Mouse (Mus musculus) myocyte (in vitro differentiated cells): Measurements from ENCODE around the gene Olfr1313.

ENCODE experiments used
- E2F4 ChIP-seq: IDR thresholded peaks from one replicate; pipeline ENCODE4 v1.6.1; 2011; ENCODE audit warnings: mild to moderate bottlenecking, control low read depth, moderate library complexity; ENCODE audit not compliant: insufficient read depth
- MAX ChIP-seq: IDR thresholded peaks from one replicate; pipeline ENCODE4 v1.6.1; 2011; ENCODE audit warnings: low read depth, mild to moderate bottlenecking, control low read depth
- MYOD1 ChIP-seq, 3 experiments: IDR thresholded peaks; one replicate each; pipeline ENCODE4 v1.6.1; 2011; ENCODE audit warnings: control low read depth in 2 of 3, low read depth in 2 of 3, mild to moderate bottlenecking in 2 of 3, moderate library complexity in 1 of 3; ENCODE audit not compliant: insufficient read length in 2 of 3, control insufficient read depth in 1 of 3
- POLR2A ChIP-seq: IDR thresholded peaks from one replicate; pipeline ENCODE4 v1.6.1; 2011; ENCODE audit warnings: low read depth, mild to moderate bottlenecking, control low read depth, moderate library complexity; ENCODE audit not compliant: insufficient read length
- POLR2AphosphoS2 ChIP-seq: IDR thresholded peaks from one replicate; pipeline ENCODE4 v1.6.1; 2011; ENCODE audit warnings: low read depth, control low read depth; ENCODE audit not compliant: insufficient read length
- REST ChIP-seq: IDR thresholded peaks from one replicate; pipeline ENCODE4 v1.6.1; 2011; ENCODE audit warnings: mild to moderate bottlenecking, control low read depth, moderate library complexity; ENCODE audit not compliant: insufficient read depth, insufficient read length
- TCF12 ChIP-seq: IDR thresholded peaks from one replicate; pipeline ENCODE4 v1.6.1; 2011; ENCODE audit warnings: mild to moderate bottlenecking, control low read depth; ENCODE audit not compliant: poor library complexity, insufficient read depth, severe bottlenecking
- TCF3 ChIP-seq: IDR thresholded peaks from one replicate; pipeline ENCODE4 v1.6.1; 2011; ENCODE audit warnings: low read depth, control low read depth; ENCODE audit not compliant: insufficient read length
- USF1 ChIP-seq: IDR thresholded peaks from one replicate; pipeline ENCODE4 v1.6.1; 2011; ENCODE audit warnings: low read depth, mild to moderate bottlenecking, control low read depth, moderate library complexity

DNA sequence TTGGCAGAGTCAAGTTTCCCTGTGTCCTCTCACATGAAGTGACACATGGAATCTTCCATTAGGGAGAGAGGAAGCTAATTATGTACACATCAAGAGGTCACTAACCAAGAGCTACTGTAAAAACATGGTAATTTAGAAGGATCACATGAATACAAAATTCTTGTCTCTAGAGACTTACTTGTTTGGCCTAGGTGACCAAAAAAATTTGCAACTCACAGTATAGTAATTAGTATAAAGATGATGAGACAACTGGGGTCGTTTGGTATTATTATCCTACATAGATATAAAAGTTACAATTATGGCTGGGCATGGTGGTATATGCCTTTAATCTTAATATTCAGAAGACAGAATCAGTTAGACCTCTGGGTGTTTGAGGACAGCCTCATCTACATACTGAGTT lies 27.5 kb downstream of the Olfr1313 start, which contains the start of gene Olfr1312:
- TF ChIP-seq POLR2A (no peak), E2F4 (no peak), MYOD1 (IDR thresholded peaks at IDR 0.05; ENCODE audit: control insufficient read depth in 1 of 3, insufficient read length in 2 of 3, low read depth in 2 of 3) (no peak), USF1 (no peak), REST (no peak), POLR2AphosphoS2 (no peak), MAX (no peak), TCF3 (no peak), TCF12 (no peak)
